Mouse (Mus musculus): Measurements from ENCODE around the gene Rrp36. TPM values are rescaled to one million over a fixed set of nuclear protein-coding genes. Genes with fewer than 3 reads are reported as not detected.

Gene Rrp36
- polyA plus RNA-seq, 1 experiment from 2014 or later = 49.0 TPM

GRCm38 (mm10) chr17:46710959-46711597 lies 36.9 kb upstream of the Rrp36 start, which contains the start of gene Pex6:
Gene Pex6, plus strand, starts transcription at chr17:46711463.
- 0 out of 2 replicates have a peak, but pooled peaks cover 16% of the 10 kb centered on the region for H3K36me3 ChIP-seq (ENCODE audit: control insufficient read depth, insufficient read depth)
- 6% methylated on average over 36 of the region's 36 CpGs for WGBS
- no peak for TF ChIP-seq CTCF (IDR thresholded peaks at IDR 0.05; ENCODE audit: low read depth)

DNA sequence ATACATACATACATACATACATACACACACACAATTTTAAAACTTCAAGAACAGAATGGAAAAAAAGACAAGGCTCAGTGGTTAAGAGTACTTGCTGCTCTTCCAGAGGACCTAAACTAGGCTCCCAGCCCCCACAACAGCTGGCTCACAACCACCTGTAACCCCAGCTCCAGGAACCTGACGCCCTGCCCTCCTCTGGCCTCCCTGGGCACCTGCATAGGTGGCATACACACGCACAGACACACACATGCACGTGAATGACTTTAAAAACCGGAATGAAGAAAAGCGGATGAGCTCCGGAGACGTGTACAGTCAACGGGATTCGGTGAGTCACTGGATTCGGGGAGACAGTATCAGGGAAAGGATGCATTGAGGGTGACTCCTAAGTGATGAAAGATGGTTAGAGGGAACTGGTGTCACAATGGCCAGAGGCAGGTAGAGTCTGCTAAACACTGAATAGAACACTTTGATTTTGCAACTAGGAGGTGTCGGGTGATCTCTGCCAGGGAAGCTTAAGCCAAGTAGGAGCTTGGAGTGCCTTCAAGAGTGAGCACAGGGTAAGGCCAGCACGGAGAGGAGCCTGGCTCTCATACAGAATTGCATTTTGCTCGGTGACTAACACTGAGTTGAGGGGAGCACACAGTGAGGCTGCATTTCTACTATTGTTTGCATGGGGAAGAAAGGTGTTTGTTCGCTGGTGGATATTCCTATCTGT lies 32.4 kb upstream of the Rrp36 start:
- Histone ChIP-seq H3K4me2 (replicated peaks; ENCODE audit: low read depth) (no peak overlapping the region), H3K36me3 (ENCODE audit: control insufficient read depth, insufficient read depth) (no peaks in the 10 kb centered on the region), H3K27ac (ENCODE audit: low read depth, low read length) (no peak overlapping the region), H3K9me3 (ENCODE audit: control insufficient read depth) (no peaks in the 10 kb centered on the region), H3K4me3 (ENCODE audit: low read depth, low read length) (no peak overlapping the region), H3K4me1 (replicated peaks; ENCODE audit: control insufficient read depth, insufficient read depth, low read length) (0 out of 2 replicates have a peak, but pooled peaks cover 10% of the 10 kb centered on the region), H3K9ac (ENCODE audit: low read depth, low read length) (no peak overlapping the region), H3K27me3 (replicated peaks; ENCODE audit: control insufficient read depth, insufficient read depth, low read length) (no peaks in the 10 kb centered on the region)
- no peak for ATAC-seq
- WGBS = 95% methylated on average over 14 of the region's 14 CpGs
- TF ChIP-seq CTCF (IDR thresholded peaks at IDR 0.05; ENCODE audit: low read depth) = no peak

More at GRCm38 (mm10) chr17:46710959-46711597, 36.9 kb upstream of the Rrp36 start, which contains the start of gene Pex6:
- Histone ChIP-seq H3K27me3 (replicated peaks; ENCODE audit: control insufficient read depth, insufficient read depth, low read length) (no peaks in the 10 kb centered on the region), H3K4me3 (ENCODE audit: low read depth, low read length) (peak within 1 kb of the TSS; percentile 79), H3K4me1 (replicated peaks; ENCODE audit: control insufficient read depth, insufficient read depth, low read length) (peaks cover 5% of the 10 kb centered on the region; the same call in 1 of the 2 replicates), H3K4me2 (replicated peaks; ENCODE audit: low read depth) (peak within 1 kb of the TSS; percentile 95), H3K27ac (ENCODE audit: low read depth, low read length) (peak within 1 kb of the TSS; percentile 65), H3K9me3 (ENCODE audit: control insufficient read depth) (no peaks in the 10 kb centered on the region), H3K9ac (ENCODE audit: low read depth, low read length) (peak within 1 kb of the TSS; percentile 94)
- peak; percentile 85 for ATAC-seq

DNA sequence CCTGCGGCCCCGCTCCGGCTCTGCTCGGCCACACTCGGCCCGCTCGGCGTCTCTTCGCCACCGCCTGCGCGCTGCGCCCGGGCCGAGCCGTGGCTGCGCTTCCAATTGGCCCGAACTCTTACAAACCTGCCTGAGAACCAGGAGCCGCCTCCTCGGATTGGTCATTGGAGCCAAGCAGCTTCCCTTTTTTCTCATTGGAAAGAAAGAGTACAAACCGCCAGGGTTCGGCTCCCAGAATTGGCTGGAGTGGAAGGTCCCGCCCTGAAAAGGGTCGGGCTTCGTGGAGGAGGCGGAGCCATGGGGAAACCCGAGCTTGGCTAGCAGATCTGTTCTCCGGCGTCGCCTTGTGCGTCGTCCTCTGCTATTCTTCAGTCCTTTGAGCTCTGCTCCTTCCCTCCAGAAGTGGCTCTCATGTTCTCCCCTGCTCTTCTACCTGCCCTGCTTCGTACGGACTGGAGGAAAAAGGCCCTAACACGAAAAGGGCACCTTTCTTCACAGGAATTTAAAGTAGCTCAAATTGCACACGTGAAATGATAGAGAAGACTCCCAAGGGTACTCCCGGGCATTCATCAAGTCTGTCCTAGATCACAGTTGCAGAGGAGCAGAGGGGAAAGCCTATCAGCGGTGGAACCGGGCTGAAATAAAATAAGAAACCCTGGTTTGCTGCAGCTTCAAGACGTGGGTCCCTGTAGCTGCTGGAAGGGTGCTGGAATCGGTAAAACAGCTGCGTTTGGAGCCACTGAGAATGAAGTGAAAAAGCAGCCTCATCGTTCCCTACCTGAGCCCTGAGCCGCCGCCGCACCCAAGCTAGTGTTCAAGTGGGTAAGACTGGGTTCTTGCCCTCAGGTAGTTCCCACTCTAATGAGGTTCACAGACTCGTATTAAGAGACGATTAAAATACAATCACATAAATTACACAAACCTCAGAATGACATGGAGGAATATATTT lies 31.0 kb upstream of the Rrp36 start, which contains the start of gene Ppp2r5d:
Gene Ppp2r5d, minus strand, starts transcription at position 225 of the 949 bp plus-strand sequence.
- H3K4me3 ChIP-seq (ENCODE audit: low read depth, low read length) = peak within 1 kb of the TSS; percentile 72
- H3K27me3 ChIP-seq (replicated peaks; ENCODE audit: control insufficient read depth, insufficient read depth, low read length) = no peaks in the 10 kb centered on the region
- 0 out of 2 replicates have a peak, but pooled peaks cover 10% of the 10 kb centered on the region for H3K4me1 ChIP-seq (replicated peaks; ENCODE audit: control insufficient read depth, insufficient read depth, low read length)
- WGBS = under 1% methylated on average over 48 of the region's 48 CpGs
- H3K9me3 ChIP-seq (ENCODE audit: control insufficient read depth) = no peaks in the 10 kb centered on the region
- H3K9ac ChIP-seq (ENCODE audit: low read depth, low read length) = peak within 1 kb of the TSS; percentile 71
- peak within 1 kb of the TSS; percentile 85 for H3K4me2 ChIP-seq (replicated peaks; ENCODE audit: low read depth)
- ATAC-seq = peak; percentile 95
- TF ChIP-seq CTCF (IDR thresholded peaks at IDR 0.05; ENCODE audit: low read depth) = no peak
- no peaks in the 10 kb centered on the region for H3K36me3 ChIP-seq (ENCODE audit: control insufficient read depth, insufficient read depth)
- peak within 1 kb of the TSS; percentile 66 for H3K27ac ChIP-seq (ENCODE audit: low read depth, low read length)

- peak; percentile 69 for ATAC-seq
- no peaks in the 10 kb centered on the region for H3K36me3 ChIP-seq (ENCODE audit: control insufficient read depth, insufficient read depth)
- peak overlapping the region; percentile 66 for H3K27ac ChIP-seq (ENCODE audit: low read depth, low read length)
- peak overlapping the region; percentile 72 for H3K4me3 ChIP-seq (ENCODE audit: low read depth, low read length)
- 3% methylated on average over 37 of the region's 41 CpGs for WGBS
- H3K9ac ChIP-seq (ENCODE audit: low read depth, low read length) = peak overlapping the region; percentile 71
- peaks cover 10% of the 10 kb centered on the region; the same call in 1 of the 2 replicates for H3K4me1 ChIP-seq (replicated peaks; ENCODE audit: control insufficient read depth, insufficient read depth, low read length)
- no peak for TF ChIP-seq CTCF (IDR thresholded peaks at IDR 0.05; ENCODE audit: low read depth)
- no peaks in the 10 kb centered on the region for H3K9me3 ChIP-seq (ENCODE audit: control insufficient read depth)
- no peaks in the 10 kb centered on the region for H3K27me3 ChIP-seq (replicated peaks; ENCODE audit: control insufficient read depth, insufficient read depth, low read length)
- peak overlapping the region; percentile 85 for H3K4me2 ChIP-seq (replicated peaks; ENCODE audit: low read depth)
Measured at GRCm38 (mm10) chr17:46703971-46704886, 30.1 kb upstream of the Rrp36 start.

DNA sequence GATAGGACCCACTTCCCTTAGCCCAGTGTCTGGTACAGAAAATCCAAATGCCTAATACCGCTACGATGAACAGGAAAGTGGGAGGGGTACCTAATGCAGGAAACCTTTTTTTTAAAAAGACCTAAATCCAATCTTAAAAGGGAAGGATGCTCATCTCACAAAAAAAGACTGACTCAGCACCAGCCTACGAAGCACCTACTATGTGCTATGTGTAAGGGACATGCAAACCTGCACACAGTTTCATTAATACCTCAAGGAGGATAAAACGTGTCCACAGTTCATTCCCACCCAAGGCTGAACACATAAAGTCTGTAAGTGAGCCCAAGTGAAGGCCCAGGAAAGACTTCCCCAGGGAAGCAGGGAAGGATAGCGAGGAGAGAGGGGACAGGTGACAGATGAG lies 28.4 kb upstream of the Rrp36 start:
- H3K9ac ChIP-seq (ENCODE audit: low read depth, low read length) = no peak overlapping the region
- no peak overlapping the region for H3K4me2 ChIP-seq (replicated peaks; ENCODE audit: low read depth)
- H3K27ac ChIP-seq (ENCODE audit: low read depth, low read length) = no peak overlapping the region
- no peak for ATAC-seq
- 74% methylated on average over 5 of the region's 5 CpGs for WGBS
- TF ChIP-seq CTCF (IDR thresholded peaks at IDR 0.05; ENCODE audit: low read depth) = no peak
- H3K4me3 ChIP-seq (ENCODE audit: low read depth, low read length) = no peak overlapping the region
- no peaks in the 10 kb centered on the region for H3K27me3 ChIP-seq (replicated peaks; ENCODE audit: control insufficient read depth, insufficient read depth, low read length)
- no peaks in the 10 kb centered on the region for H3K9me3 ChIP-seq (ENCODE audit: control insufficient read depth)
- H3K4me1 ChIP-seq (replicated peaks; ENCODE audit: control insufficient read depth, insufficient read depth, low read length) = peaks cover 10% of the 10 kb centered on the region; the same call in 1 of the 2 replicates
- peaks cover 11% of the 10 kb centered on the region; the same call in 1 of the 2 replicates for H3K36me3 ChIP-seq (ENCODE audit: control insufficient read depth, insufficient read depth)

Data from intestine, postnatal 0 days (tissue).